ENCODE assay signal across 23 mouse cellular contexts in genomic region chr6:39297079-39297478, GRCm38 (mm10).
DNase-seq lines count a peak whose midpoint lies in the region; ATAC-seq lines count a peak whose summit lies in the region.
"Had no signal": no experiment of that assay in that cellular context is flagged by ENCODE, and none has a peak within 500 bp of the region (broad histone marks: within the 10 kb centered on the region; RNA-seq: fewer than 3 reads in every experiment).

No protein-coding gene starts in this region.

- peak; percentile 41 for DNase-seq in adrenal gland, adult 2 months
- no peak for DNase-seq in adrenal gland, postnatal 36 days
- DNase-seq in limb, embryonic 10.5 days (ENCODE audit: low spot score), result no peak
- peak; percentile 47 for DNase-seq in NIH3T3 (ENCODE audit: low read depth)
- DNase-seq in lung, adult 18-20 months, result no peak
- no peak for DNase-seq in hindbrain, embryonic 11.5 days (ENCODE audit: low spot score)
- DNase-seq: adrenal gland, postnatal 25 days; B cell, adult 2 months; cerebellum, adult 11-12 months; cerebellum, adult 2 months; cerebellum, adult 9-10 months; cerebellum, postnatal 10 days; cerebellum, postnatal 25 days; forebrain, postnatal 0 days had no signal

- no peak overlapping the region for H3K9ac ChIP-seq in limb, embryonic 15.5 days
- H3K9ac ChIP-seq in hindbrain, embryonic 11.5 days (ENCODE audit: low read depth, low read length), result no peak overlapping the region
- H3K9ac ChIP-seq: embryonic facial prominence, embryonic 12.5 days; forebrain, embryonic 13.5 days; forebrain, embryonic 15.5 days; forebrain, postnatal 0 days had no signal

- H3K36me3 ChIP-seq in limb, embryonic 15.5 days, result no peaks in the 10 kb centered on the region
- no peaks in the 10 kb centered on the region for H3K36me3 ChIP-seq in limb, embryonic 10.5 days
- no peaks in the 10 kb centered on the region for H3K36me3 ChIP-seq in hindbrain, embryonic 11.5 days (ENCODE audit: control insufficient read depth, insufficient read depth, low read length)
- H3K36me3 ChIP-seq: embryonic facial prominence, embryonic 10.5 days; embryonic facial prominence, embryonic 12.5 days; forebrain, embryonic 15.5 days; G1E had no signal

- H3K27me3 ChIP-seq in limb, embryonic 15.5 days, result no peaks in the 10 kb centered on the region
- H3K27me3 ChIP-seq in limb, embryonic 10.5 days (ENCODE audit: low read depth, poor library complexity, severe bottlenecking), result no peaks in the 10 kb centered on the region
- H3K27me3 ChIP-seq in hindbrain, embryonic 11.5 days (ENCODE audit: control insufficient read depth, insufficient read depth, low read length), result no peaks in the 10 kb centered on the region
- H3K27me3 ChIP-seq: CH12.LX; embryonic facial prominence, embryonic 12.5 days; forebrain, embryonic 13.5 days; forebrain, embryonic 15.5 days had no signal

- H3K27ac ChIP-seq in limb, embryonic 15.5 days, result 0 out of 2 replicates have a peak overlapping the region, but pooled peaks have one; percentile 77
- H3K27ac ChIP-seq in limb, embryonic 10.5 days, result no peak overlapping the region
- no peak overlapping the region for H3K27ac ChIP-seq in hindbrain, embryonic 11.5 days (ENCODE audit: low read depth, low read length)
- H3K27ac ChIP-seq: embryonic facial prominence, embryonic 12.5 days; forebrain, embryonic 13.5 days; forebrain, embryonic 15.5 days had no signal

- peaks cover 16% of the 10 kb centered on the region for H3K4me1 ChIP-seq in limb, embryonic 15.5 days
- H3K4me1 ChIP-seq in limb, embryonic 10.5 days, result peaks cover 12% of the 10 kb centered on the region
- no peaks in the 10 kb centered on the region; the same call in 1 of the 2 replicates for H3K4me1 ChIP-seq in hindbrain, embryonic 11.5 days (replicated peaks; ENCODE audit: control insufficient read depth, insufficient read depth, low read length)
- H3K4me1 ChIP-seq: embryonic facial prominence, embryonic 12.5 days; forebrain, embryonic 15.5 days had no signal

- H3K9me3 ChIP-seq in limb, embryonic 15.5 days, result no peaks in the 10 kb centered on the region
- no peaks in the 10 kb centered on the region for H3K9me3 ChIP-seq in limb, embryonic 10.5 days (replicated peaks)
- H3K9me3 ChIP-seq in hindbrain, embryonic 11.5 days (ENCODE audit: control insufficient read depth, low read length), result no peaks in the 10 kb centered on the region
- H3K9me3 ChIP-seq: embryonic facial prominence, embryonic 10.5 days; embryonic facial prominence, embryonic 12.5 days; forebrain, embryonic 13.5 days; forebrain, embryonic 15.5 days; G1E had no signal

- 98% methylated on average over 6 of the region's 6 CpGs for WGBS in limb, embryonic 15.5 days
- 92% methylated on average over 6 of the region's 6 CpGs for WGBS in limb, embryonic 10.5 days
- 94% methylated on average over 6 of the region's 6 CpGs for WGBS in hindbrain, embryonic 11.5 days

- no peak overlapping the region for H3K4me3 ChIP-seq in limb, embryonic 15.5 days
- no peak overlapping the region for H3K4me3 ChIP-seq in limb, embryonic 10.5 days
- no peak overlapping the region for H3K4me3 ChIP-seq in hindbrain, embryonic 11.5 days (ENCODE audit: low read depth, low read length)
- H3K4me3 ChIP-seq: embryonic facial prominence, embryonic 10.5 days; embryonic facial prominence, embryonic 12.5 days; forebrain, embryonic 13.5 days; forebrain, embryonic 15.5 days had no signal

- no peak overlapping the region for H3K4me2 ChIP-seq in limb, embryonic 15.5 days
- no peak overlapping the region for H3K4me2 ChIP-seq in hindbrain, embryonic 11.5 days (replicated peaks; ENCODE audit: low read depth, low read length)
- H3K4me2 ChIP-seq: embryonic facial prominence, embryonic 12.5 days; forebrain, embryonic 13.5 days; forebrain, embryonic 15.5 days had no signal

- no peak for ATAC-seq in limb, embryonic 15.5 days (ENCODE audit: insufficient number of reproducible peaks, low FRiP score, low TSS enrichment, low read depth)
- ATAC-seq in hindbrain, embryonic 11.5 days (ENCODE audit: low FRiP score), result no peak
- ATAC-seq: activated CD4-positive, CD25-positive, alpha-beta regulatory T cell, adult 4 months; CD4-positive, CD25-positive, alpha-beta regulatory T cell, adult 4 months; forebrain, embryonic 13.5 days; forebrain, embryonic 15.5 days; forebrain, postnatal 0 days had no signal

Comparison
In these comparisons a context has a peak if more than half of its experiments do, and no peak if none do; other contexts are left out.
1. DNase-seq: peak in adrenal gland, adult 2 months (single experiment) and NIH3T3 (single experiment); none in adrenal gland, postnatal 36 days (0 of 2), limb, embryonic 10.5 days (single experiment), lung, adult 18-20 months (0 of 2) and hindbrain, embryonic 11.5 days (single experiment).